Mouse (Mus musculus) G1E (cell line): ENCODE measurements at regions not wholly inside any gene's neighbourhood (a gene's known extent, or its start where the extent isn't known, plus 50 kb on each side); places are given as distances from the start of the nearest gene placed in this dataset.

Experiments used
- CTCF ChIP-seq: IDR thresholded peaks from 2 replicates; pipeline ENCODE4 v1.5.1; 2012; ENCODE audit warnings: low read depth, low read length, inconsistent platforms, mixed read lengths
- GATA1 ChIP-seq: IDR thresholded peaks from 2 replicates; pipeline ENCODE4 v1.6.1; 2012; ENCODE audit warnings: borderline replicate concordance, low read length, inconsistent platforms, mixed read lengths
- TAL1 ChIP-seq: conservative IDR thresholded peaks from 2 replicates; pipeline ENCODE4 v1.6.1; 2012; ENCODE audit warnings: low read depth, low read length, inconsistent platforms, mixed read lengths

- no peak for TF ChIP-seq CTCF
- no peak for TF ChIP-seq TAL1
- no peak for TF ChIP-seq GATA1
Observed at GRCm38 (mm10) chr17:26336011-26336410, 78.6 kb upstream of the Neurl1b start.
